Mouse (Mus musculus): ENCODE results near the gene Sapcd1.

Gene Sapcd1

GRCm38 (mm10) chr17:34980655-34981054 is 47.2 kb downstream of the Sapcd1 start:
- no peak for DNase-seq (ENCODE audit: low read depth)

DNA sequence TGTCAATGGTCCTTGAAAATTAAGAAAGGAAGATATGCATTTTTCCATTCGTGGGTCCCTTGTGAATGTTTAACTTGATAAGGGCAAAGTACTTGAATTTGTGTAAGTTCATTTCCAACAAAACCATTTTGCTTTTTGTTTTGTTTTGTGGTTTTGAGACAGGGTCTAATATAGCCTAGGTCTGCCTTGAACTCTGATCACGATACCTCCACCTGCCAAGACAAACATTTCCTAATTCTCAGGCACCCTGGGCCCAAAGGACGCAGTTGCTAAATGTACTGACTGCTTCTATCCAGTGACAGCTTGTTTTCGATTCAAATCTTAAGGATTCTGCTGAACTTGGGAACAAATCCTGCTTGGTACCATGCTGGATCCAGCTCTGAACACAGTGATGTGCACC is 48.2 kb downstream of the Sapcd1 start:
- no peak for DNase-seq (ENCODE audit: low read depth)

DNA sequence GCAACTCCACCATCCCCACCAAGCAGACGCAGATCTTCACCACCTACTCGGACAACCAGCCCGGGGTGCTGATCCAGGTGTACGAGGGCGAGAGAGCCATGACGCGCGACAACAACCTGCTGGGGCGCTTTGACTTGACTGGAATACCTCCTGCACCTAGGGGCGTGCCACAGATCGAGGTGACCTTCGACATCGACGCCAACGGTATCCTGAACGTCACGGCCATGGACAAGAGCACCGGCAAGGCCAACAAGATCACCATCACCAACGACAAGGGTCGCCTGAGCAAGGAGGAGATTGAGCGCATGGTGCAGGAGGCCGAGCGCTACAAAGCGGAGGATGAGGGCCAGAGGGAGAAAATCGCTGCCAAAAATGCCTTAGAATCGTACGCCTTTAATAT is 49.6 kb downstream of the Sapcd1 start:
- DNase-seq (ENCODE audit: low read depth) = no peak

GRCm38 (mm10) chr17:34977000-34977399 is 50.8 kb downstream of the Sapcd1 start:
- DNase-seq (ENCODE audit: low read depth) = no peak
